Mouse (Mus musculus) kidney, adult 2 months (tissue): ENCODE data around the gene Vti1a. TPM values are rescaled to one million over a fixed set of nuclear protein-coding genes. Genes with fewer than 3 reads are reported as not detected.

Source experiments
- DNase-seq: peaks from one replicate; pipeline ENCODE4 v3.0.0; 2021
- H3K27ac ChIP-seq: fragments of 200-500 bp; 2 replicates; pipeline ENCODE4 v1.5.1; 2012; ENCODE audit warnings: low read depth, low read length, control low read depth, inconsistent platforms; ENCODE audit not compliant: insufficient read depth
- H3K27me3 ChIP-seq: fragments of 200-500 bp; replicated peaks from 2 replicates; pipeline ENCODE4 v1.6.1; 2012; ENCODE audit warnings: mild to moderate bottlenecking, moderate library complexity, low read length, inconsistent platforms; ENCODE audit not compliant: control insufficient read depth, insufficient read depth
- H3K36me3 ChIP-seq: fragments of 200-500 bp; 2 replicates; pipeline ENCODE4 v1.6.1; 2012; ENCODE audit warnings: mild to moderate bottlenecking, moderate library complexity, low read length, inconsistent platforms; ENCODE audit not compliant: control insufficient read depth, insufficient read depth
- H3K4me1 ChIP-seq: fragments of 200-500 bp; 2 replicates; pipeline ENCODE4 v1.6.1; 2011; ENCODE audit warnings: low read length; ENCODE audit not compliant: control insufficient read depth, insufficient read depth
- H3K4me3 ChIP-seq: fragments of 200-500 bp; 2 replicates; pipeline ENCODE4 v1.5.1; 2011; ENCODE audit warnings: mild to moderate bottlenecking, low read depth, low read length, control low read depth; ENCODE audit not compliant: insufficient read depth
- CTCF ChIP-seq: fragments of 200-500 bp; conservative IDR thresholded peaks from 2 replicates; pipeline ENCODE4 v1.5.1; 2011; ENCODE audit warnings: low read depth, mild to moderate bottlenecking, control low read depth, low read length, moderate library complexity, mixed read lengths; ENCODE audit not compliant: insufficient read depth, insufficient read length
- POLR2A ChIP-seq: fragments of 200-500 bp; IDR thresholded peaks from one replicate; pipeline ENCODE4 v1.6.1; 2011; ENCODE audit warnings: low read depth, low read length, control low read depth
- WGBS: fragments of 180-500 bp; shearing (Covaris S2); methylation state at CpG from one replicate; pipeline ENCODE4 v1.1.7; 2018; 5-methylcytosine and 5-hydroxymethylcytosine counted together
- polyA plus RNA-seq: library from polyadenylated mRNA; depleted of rRNA; stranded (reverse); fragments of >200 nt; gene quantifications from 2 replicates; pipeline ENCODE4 v1.2.3, GENCODE M21; 2012

Gene Vti1a
- polyA plus RNA-seq, 1 experiment: 15.7 TPM

DNA sequence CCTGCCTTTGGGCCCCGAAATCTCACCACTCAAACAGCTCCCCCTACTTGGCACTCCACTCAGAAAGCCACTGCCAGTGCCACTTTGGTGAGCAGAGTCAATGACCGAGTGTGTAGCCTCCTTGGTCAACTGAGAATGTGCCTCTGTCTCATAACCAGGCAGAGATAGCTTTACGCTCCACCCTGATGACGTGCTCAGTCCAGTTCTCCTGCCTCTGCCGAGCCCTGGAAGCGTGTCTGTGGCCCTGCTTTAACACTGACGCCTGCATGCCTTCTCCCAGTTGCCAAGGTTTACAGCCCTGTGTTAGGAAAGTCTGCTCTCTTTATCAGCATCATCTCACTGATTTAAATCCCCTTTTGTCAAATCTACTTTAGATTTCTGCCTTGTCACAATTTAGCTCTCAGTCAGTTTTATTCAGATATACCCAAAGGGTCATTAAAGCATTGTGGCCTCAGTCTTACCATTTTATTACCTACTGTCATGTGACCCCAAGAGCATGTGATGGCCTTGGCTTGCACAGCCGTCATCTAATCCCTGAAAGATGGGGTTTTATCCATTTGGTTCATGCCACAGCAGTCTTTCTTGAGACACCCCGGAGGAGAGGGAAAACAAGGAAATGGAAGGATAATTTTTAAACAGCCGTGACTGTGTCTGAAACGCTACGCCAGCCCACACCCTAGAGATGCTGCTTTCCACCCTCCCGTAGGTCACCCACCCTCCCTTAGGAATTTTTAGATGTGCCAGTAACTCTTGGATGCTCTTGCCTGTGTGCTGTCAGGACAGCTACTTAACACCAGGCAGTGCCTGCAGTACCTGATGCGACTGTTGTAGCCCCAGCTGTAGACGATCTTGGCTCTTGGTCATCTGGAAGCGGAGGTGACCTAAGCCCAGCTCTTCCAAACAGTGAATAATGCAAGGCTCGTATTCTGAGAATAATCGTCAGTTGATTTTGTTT, 269.5 kb downstream of the Vti1a start:
- no peak for TF ChIP-seq CTCF
- no peak for TF ChIP-seq POLR2A
- no peak overlapping the region for H3K4me3 ChIP-seq
- 72% methylated on average over 18 of the region's 18 CpGs for WGBS
- H3K27ac ChIP-seq: no peak overlapping the region
- H3K27me3 ChIP-seq: no peaks in the 10 kb centered on the region
- no peaks in the 10 kb centered on the region for H3K36me3 ChIP-seq
- DNase-seq: no peak
- peaks cover 12% of the 10 kb centered on the region for H3K4me1 ChIP-seq

GRCm38 (mm10) chr19:55587638-55588421, 271.7 kb downstream of the Vti1a start:
- WGBS: 85% methylated on average over 14 of the region's 14 CpGs
- Histone ChIP-seq H3K27me3 (no peaks in the 10 kb centered on the region), H3K4me3 (no peak overlapping the region), H3K4me1 (peaks cover 5% of the 10 kb centered on the region; the same call in 1 of the 2 replicates), H3K27ac (no peak overlapping the region), H3K36me3 (no peaks in the 10 kb centered on the region)
- DNase-seq: no peak
- TF ChIP-seq CTCF: no peak
- no peak for TF ChIP-seq POLR2A

- 70% methylated on average over 16 of the region's 16 CpGs for WGBS
- TF ChIP-seq CTCF (no peak), POLR2A (no peak)
- no peak for DNase-seq
- Histone ChIP-seq H3K4me3 (no peak overlapping the region), H3K4me1 (peaks cover 16% of the 10 kb centered on the region), H3K27ac (no peak overlapping the region), H3K27me3 (no peaks in the 10 kb centered on the region), H3K36me3 (no peaks in the 10 kb centered on the region)
These were observed 273.1 kb downstream of the Vti1a start for GRCm38 (mm10) chr19:55588948-55589896.

DNA sequence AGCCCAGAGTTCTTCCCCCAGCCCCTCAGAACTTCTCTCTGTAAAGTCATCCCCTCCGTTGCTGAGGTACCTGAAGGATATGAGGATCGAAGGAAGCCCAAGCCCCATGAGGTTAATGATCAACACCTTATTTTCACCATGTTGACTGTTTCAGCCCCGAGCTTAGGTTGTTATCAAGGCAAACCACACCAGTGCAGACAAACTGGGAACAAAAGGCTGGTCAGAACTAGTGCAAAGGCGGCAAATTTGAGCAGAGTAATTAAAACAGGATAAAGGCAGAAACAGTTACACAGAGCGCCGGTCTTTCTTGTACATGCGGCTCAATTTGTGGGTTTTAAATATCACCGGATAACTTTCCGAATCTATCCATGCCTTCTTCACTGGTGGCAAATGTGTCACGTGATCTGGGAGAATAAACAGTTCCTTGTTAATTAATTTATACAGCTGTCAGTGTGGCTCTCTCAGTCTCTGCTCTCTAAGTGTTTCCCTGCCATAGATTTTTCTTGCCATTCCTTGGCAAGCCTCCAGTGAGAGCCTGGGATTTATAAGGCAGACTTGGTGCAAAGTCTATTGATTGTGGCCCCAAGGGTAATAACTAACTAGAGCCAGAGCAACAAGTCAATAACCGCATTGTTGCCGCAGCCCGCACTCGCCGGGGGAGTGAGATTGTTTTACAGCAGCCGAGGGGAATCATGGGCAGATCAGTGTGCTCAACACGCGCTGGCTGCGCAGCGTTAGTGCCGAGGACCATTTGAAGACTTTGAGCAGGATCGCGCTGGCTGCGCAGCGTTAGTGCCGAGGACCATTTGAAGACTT, 277.0 kb downstream of the Vti1a start:
- H3K36me3 ChIP-seq: no peaks in the 10 kb centered on the region
- H3K4me1 ChIP-seq: peaks cover 16% of the 10 kb centered on the region
- H3K27me3 ChIP-seq: no peaks in the 10 kb centered on the region
- WGBS: 22% methylated on average over 26 of the region's 26 CpGs
- H3K4me3 ChIP-seq: no peak overlapping the region
- TF ChIP-seq POLR2A: no peak
- no peak for TF ChIP-seq CTCF
- H3K27ac ChIP-seq: 0 out of 2 replicates have a peak overlapping the region, but pooled peaks have one; percentile 24
- DNase-seq: peak; percentile 87

- Histone ChIP-seq H3K27ac (no peak overlapping the region), H3K27me3 (no peaks in the 10 kb centered on the region), H3K36me3 (no peaks in the 10 kb centered on the region), H3K4me3 (no peak overlapping the region), H3K4me1 (peaks cover 16% of the 10 kb centered on the region)
- WGBS: 84% methylated on average over 16 of the region's 16 CpGs
- DNase-seq: no peak
- TF ChIP-seq CTCF (no peak), POLR2A (no peak)
These were observed 277.8 kb downstream of the Vti1a start for GRCm38 (mm10) chr19:55593729-55594444.

DNA sequence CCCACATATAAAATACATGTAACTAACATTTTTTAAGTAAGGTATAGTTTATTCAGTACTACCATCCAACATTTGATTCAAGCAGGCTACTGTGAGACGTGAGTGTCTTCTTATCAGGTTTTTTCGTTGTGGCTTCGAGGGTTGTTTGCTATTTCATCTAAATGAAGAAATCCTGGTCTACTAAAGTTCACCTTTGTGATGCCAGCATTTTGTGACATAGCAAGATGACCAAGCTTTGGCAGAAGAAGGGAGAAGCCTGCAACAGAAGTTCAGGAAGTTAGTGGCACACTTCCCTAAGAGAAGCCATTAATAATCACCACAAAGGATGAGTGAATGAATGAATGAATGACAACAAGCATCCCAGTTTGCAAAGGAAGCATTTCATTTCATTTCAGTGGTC, 278.4 kb downstream of the Vti1a start:
- 98% methylated on average over 3 of the region's 3 CpGs for WGBS
- H3K27me3 ChIP-seq: no peaks in the 10 kb centered on the region
- TF ChIP-seq POLR2A: no peak
- no peak for TF ChIP-seq CTCF
- H3K4me1 ChIP-seq: peaks cover 13% of the 10 kb centered on the region
- no peak overlapping the region for H3K27ac ChIP-seq
- no peak overlapping the region for H3K4me3 ChIP-seq
- no peaks in the 10 kb centered on the region for H3K36me3 ChIP-seq
- DNase-seq: no peak
